Mouse (Mus musculus) lung, adult 2 months (tissue): Measurements from ENCODE around the gene Wdr83os. TPM values are rescaled to one million over a fixed set of nuclear protein-coding genes. Genes with fewer than 3 reads are reported as not detected.
"Not testable (repeated sequence)": the region's sequence is repeated elsewhere in the genome, so short reads cannot be mapped to it uniquely, and the experiment has no call there.

Experiments used
- DNase-seq: peaks from one replicate; pipeline ENCODE4 v3.0.0; 2022
- H3K4me1 ChIP-seq: fragments of 200-500 bp; 2 replicates; pipeline ENCODE4 v1.6.1; 2011; ENCODE audit warnings: low read length; ENCODE audit not compliant: control insufficient read depth, insufficient read depth
- H3K4me3 ChIP-seq: fragments of 200-500 bp; replicated peaks from 2 replicates; pipeline ENCODE3; 2011; ENCODE audit warnings: low read depth, mild to moderate bottlenecking, control low read depth, low read length; ENCODE audit errors: extremely low read depth
- CTCF ChIP-seq: fragments of 200-500 bp; IDR thresholded peaks from 2 replicates; pipeline ENCODE4 v1.5.1; 2011; ENCODE audit warnings: mild to moderate bottlenecking, low read length, control low read depth; ENCODE audit not compliant: insufficient read depth
- POLR2A ChIP-seq: fragments of 200-500 bp; IDR thresholded peaks from 2 replicates; pipeline ENCODE4 v1.6.1; 2011; ENCODE audit warnings: low read depth, mild to moderate bottlenecking, control low read depth, low read length, borderline replicate concordance; ENCODE audit errors: extremely low read depth
- WGBS: fragments of 180-500 bp; shearing (Covaris S2); methylation state at CpG from one replicate; pipeline ENCODE4 v1.1.7; 2018; 5-methylcytosine and 5-hydroxymethylcytosine counted together
- polyA plus RNA-seq: library from polyadenylated mRNA; depleted of rRNA; stranded (reverse); fragments of >200 nt; gene quantifications from 2 replicates; pipeline ENCODE4 v1.2.3, GENCODE M21; 2012; rRNA removed

Gene Wdr83os
- polyA plus RNA-seq, 1 experiment: 120 TPM

DNA sequence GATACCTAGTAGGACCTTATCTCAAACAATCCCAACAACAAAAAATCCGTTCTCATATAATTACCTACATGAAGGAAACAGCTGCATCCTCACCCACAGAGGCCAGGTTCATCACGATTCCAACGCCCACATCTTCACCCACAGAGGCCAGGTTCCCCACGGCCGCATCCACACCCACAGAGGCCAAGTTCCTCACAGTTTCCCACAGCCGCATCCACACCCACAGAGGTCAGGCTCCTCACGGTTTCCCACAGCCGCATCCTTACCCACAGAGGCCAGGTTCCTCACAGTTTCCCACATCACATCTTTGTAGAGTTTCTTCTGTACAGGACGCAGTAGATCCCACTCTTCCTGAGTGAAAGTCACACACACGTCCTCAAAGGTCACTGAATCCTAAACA, 32.7 kb downstream of the Wdr83os start:
- Histone ChIP-seq H3K4me3 (no peak overlapping the region), H3K4me1 (no peaks in the 10 kb centered on the region)
- WGBS: 88% methylated on average over 10 of the region's 10 CpGs
- no peak for DNase-seq
- TF ChIP-seq POLR2A (no peak), CTCF (no peak)

DNA sequence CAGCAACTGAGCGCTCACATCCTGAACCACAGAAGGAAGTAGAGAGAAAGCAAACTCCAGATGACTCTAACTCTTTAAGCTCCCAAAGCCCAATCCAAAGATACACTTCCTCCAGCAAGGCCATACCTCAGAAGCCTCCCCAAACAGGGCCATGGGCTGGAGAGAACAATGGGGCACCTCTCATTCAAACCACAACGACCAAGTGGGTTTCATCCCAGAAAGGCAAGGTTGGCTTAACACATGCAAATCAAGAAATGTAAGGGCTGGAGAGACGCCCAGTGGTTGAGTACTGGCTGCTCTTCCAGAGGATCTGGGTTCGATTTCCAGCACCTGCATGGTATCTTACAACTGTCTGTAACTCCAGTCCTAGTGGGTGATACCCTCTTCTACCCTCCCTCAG, 35.0 kb downstream of the Wdr83os start:
- no peak for DNase-seq
- H3K4me3 ChIP-seq: no peak overlapping the region
- WGBS: 74% methylated on average over 4 of the region's 4 CpGs
- TF ChIP-seq POLR2A (no peak), CTCF (no peak)
- H3K4me1 ChIP-seq: no peaks in the 10 kb centered on the region

DNA sequence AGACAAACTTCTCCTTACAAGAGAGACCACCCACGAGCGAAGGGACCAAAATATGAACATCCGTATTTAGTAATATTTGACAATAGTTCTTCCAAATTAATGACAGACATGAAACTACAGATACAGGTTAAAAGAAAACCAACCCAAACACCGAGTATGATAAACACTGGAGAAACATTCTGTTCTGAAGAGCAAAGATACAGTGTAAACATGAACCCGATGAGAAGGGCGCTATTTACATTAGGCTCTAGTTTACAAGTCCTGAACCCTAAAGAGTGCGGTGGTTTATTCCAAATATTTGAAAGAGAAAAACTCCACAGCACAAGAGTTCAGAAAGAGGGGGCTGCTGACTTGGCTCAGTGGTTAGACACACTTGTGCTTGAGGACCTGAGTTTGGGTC, 36.4 kb downstream of the Wdr83os start:
- Histone ChIP-seq H3K4me1 (no peaks in the 10 kb centered on the region), H3K4me3 (no peak overlapping the region)
- 70% methylated on average over 7 of the region's 7 CpGs for WGBS
- TF ChIP-seq POLR2A (no peak), CTCF (no peak)
- no peak for DNase-seq

DNA sequence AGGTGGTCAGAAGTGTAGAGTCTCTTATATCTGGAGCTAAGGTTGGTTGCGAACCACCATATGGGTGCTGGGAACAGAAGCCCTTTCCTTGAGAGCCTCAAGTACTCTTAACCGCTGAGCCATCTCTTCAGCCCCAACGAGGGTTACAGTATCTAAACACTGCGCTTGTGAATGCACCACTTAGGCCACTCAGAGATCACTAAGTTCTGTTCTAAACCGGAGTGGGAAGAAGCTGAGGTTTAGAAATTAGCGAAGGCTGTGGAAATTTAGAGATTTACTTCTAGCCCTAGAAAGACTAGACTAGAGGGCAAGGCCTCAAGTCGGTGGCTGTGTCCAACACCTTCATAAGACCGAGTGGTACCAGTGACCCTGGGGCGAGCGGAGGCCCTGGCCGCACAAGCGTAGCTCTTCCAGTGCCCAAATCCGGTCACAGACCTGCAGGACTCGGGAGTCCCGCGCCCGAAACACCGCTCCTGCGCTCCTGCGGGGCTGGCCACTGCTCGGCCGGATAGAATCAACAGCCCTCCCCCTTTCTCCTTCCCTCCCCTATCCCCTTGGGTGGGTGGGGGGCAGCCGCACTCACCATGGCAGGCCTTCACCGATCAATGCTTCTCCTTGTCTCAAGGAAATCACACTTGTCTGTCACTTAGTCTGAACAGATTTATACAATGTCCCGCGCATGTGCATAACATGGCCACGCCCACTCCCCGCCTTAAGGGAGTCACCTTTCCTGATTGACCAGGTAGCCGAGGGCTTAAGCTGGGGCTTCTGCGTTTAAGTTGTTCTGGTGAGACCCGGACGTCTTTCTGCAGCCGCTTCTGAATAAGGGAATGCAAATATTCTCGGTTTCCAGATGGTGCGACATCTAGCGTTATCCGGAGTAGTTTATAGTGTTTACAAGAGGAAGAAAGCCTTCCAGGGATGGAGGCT, 38.8 kb downstream of the Wdr83os start:
- Histone ChIP-seq H3K4me1 (no peaks in the 10 kb centered on the region), H3K4me3 (peak overlapping the region; percentile 94)
- DNase-seq: peak; percentile 87
- TF ChIP-seq POLR2A: peak; percentile 50; the same call in 1 of the 2 replicates
- TF ChIP-seq CTCF: no peak
- 6% methylated on average over 37 of the region's 37 CpGs for WGBS

DNA sequence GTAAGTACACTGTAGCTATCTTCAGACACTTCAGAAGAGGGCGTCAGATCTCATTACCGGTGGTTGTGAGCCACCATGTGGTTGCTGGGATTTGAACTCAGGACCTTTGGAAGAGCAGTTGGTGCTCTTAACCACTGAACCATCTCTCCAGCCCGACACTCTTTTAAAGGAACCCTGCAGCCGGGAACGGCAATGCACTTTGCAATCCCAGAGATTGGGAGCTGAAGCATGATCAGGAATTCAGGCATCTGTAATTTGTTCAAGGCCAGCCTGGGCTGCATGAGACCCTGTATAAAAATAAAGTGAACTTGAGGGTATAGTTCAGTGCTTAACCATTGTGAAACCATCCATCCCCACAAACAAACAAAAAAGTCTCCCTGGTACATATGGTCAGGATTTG, 39.7 kb downstream of the Wdr83os start:
- DNase-seq, H3K4me1 ChIP-seq, H3K4me3 ChIP-seq: not testable (repeated sequence)
- WGBS: 76% methylated on average over 5 of the region's 5 CpGs

DNA sequence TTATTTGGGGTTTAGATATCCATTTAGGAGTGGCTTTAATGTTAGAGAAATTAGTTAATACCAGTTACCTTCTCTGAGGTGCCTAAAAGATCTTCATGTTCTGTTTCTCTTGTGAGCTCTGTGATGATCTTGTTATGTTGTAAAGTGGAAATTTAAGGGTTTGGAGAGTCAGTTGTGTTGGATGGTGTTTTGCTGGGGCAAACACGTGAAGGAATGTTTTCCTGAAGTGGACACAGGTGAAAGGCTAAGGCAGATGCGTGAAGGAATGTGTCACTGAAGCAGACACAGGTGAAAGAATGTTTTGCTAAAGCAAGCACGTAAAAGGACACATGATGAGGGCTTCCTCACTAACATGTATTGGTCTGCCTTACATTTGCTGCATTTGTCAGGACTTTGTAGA, 42.5 kb downstream of the Wdr83os start, which contains the start of gene Zfp791:
Zfp791 (minus strand) TSS at position 101 of the 400 bp plus-strand sequence.
- Histone ChIP-seq H3K4me1 (no peaks in the 10 kb centered on the region), H3K4me3 (no peak within 1 kb of the TSS)
- TF ChIP-seq CTCF (no peak), POLR2A (no peak)
- DNase-seq: no peak
- 63% methylated on average over 3 of the region's 3 CpGs for WGBS

DNA sequence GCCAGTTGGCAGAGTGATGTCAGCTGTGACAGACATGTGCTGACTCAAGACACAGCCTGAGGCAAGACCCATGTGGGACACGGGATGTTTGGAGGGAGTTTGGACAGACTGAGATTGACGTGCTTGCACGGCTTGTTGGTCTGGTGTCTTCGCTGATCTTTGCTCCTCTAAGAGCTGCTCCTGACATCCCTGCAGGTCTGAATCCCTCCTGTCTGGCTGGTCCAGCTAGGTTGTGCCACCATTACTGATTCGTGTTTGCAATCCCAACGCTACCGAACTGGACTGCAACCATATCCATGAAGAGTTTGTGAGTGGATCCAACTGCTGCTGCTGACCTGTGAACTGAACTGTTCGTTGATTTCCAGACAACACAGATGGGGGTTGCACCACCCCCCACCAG, 43.2 kb downstream of the Wdr83os start:
- no peak overlapping the region for H3K4me3 ChIP-seq
- no peak for TF ChIP-seq POLR2A
- H3K4me1 ChIP-seq: no peaks in the 10 kb centered on the region
- DNase-seq: no peak
- 85% methylated on average over 8 of the region's 8 CpGs for WGBS

Other genes starting within 250 kb of the Wdr83os start
- 21.3 and 31.7 TPM in 2 replicates for gene Gadd45gip1, start 249.2 kb upstream of the Wdr83os start, polyA plus RNA-seq
- gene Rad23a, start 240.1 kb upstream of the Wdr83os start, polyA plus RNA-seq: 72.6 and 75.9 TPM in 2 replicates
- gene Calr, start 233.8 kb upstream of the Wdr83os start, polyA plus RNA-seq: 152 and 189 TPM in 2 replicates
- gene Farsa, start 223.8 kb upstream of the Wdr83os start, polyA plus RNA-seq: 33.8 and 42.4 TPM in 2 replicates
- 1.5 and 1.8 TPM in 2 replicates for gene Syce2, start 208.6 kb upstream of the Wdr83os start, polyA plus RNA-seq
- 65.8 and 75.3 TPM in 2 replicates for gene Gcdh, start 186.8 kb upstream of the Wdr83os start, polyA plus RNA-seq
- 0.14 and 0.23 TPM in 2 replicates for gene Klf1, start 178.8 kb upstream of the Wdr83os start, polyA plus RNA-seq
- gene Dnase2a, start 172.2 kb upstream of the Wdr83os start, polyA plus RNA-seq: 19.6 and 26.7 TPM in 2 replicates
- gene Mast1, start 143.4 kb upstream of the Wdr83os start, polyA plus RNA-seq: 0.34 and 0.41 TPM in 2 replicates
- not detected in 2 replicates for gene Rtbdn, start 133.7 kb upstream of the Wdr83os start, polyA plus RNA-seq
- gene Gm49661, start 111.3 kb upstream of the Wdr83os start, polyA plus RNA-seq: not detected in 2 replicates
- 93.2 and 117 TPM in 2 replicates for gene Prdx2, start 111.2 kb upstream of the Wdr83os start, polyA plus RNA-seq
- gene Rnaseh2a, start 111.0 kb upstream of the Wdr83os start, polyA plus RNA-seq: 27.4 and 30.4 TPM in 2 replicates
- gene Junb, start 102.0 kb upstream of the Wdr83os start, polyA plus RNA-seq: 80.8 and 125 TPM in 2 replicates
- gene Hook2, start 90.1 kb upstream of the Wdr83os start, polyA plus RNA-seq: 9.5 and 10.5 TPM in 2 replicates
- gene Best2, start 66.2 kb upstream of the Wdr83os start, polyA plus RNA-seq: 0.13 and 0.23 TPM in 2 replicates
- gene Asna1, start 55.5 kb upstream of the Wdr83os start, polyA plus RNA-seq: 87.2 and 128 TPM in 2 replicates
- 96.9 and 99.1 TPM in 2 replicates for gene Trir, start 53.9 kb upstream of the Wdr83os start, polyA plus RNA-seq
- 49.1 and 68.3 TPM in 2 replicates for gene Tnpo2, start 43.8 kb upstream of the Wdr83os start, polyA plus RNA-seq
- gene Fbxw9, start 20.7 kb upstream of the Wdr83os start, polyA plus RNA-seq: 42.5 and 44.7 TPM in 2 replicates
- gene Gm5741, start 12.8 kb upstream of the Wdr83os start, polyA plus RNA-seq: not detected in 2 replicates
- gene Dhps, start 9.0 kb upstream of the Wdr83os start, polyA plus RNA-seq: 45.9 and 49.9 TPM in 2 replicates
- 21.2 and 33.1 TPM in 2 replicates for gene Wdr83, start 566 bp downstream of the Wdr83os start, polyA plus RNA-seq
- gene Man2b1, start 2.5 kb downstream of the Wdr83os start, polyA plus RNA-seq: 74.1 and 87.1 TPM in 2 replicates
- gene Zfp791, start 42.4 kb downstream of the Wdr83os start, polyA plus RNA-seq: 0.37 and 0.66 TPM in 2 replicates
- not detected in 2 replicates for gene Cks1brt, start 71.2 kb downstream of the Wdr83os start, polyA plus RNA-seq
- not detected in 2 replicates for gene Olfr371, start 145.2 kb downstream of the Wdr83os start, polyA plus RNA-seq
- gene Orc6, start 218.9 kb downstream of the Wdr83os start, polyA plus RNA-seq: 10.1 and 11.9 TPM in 2 replicates
- gene Vps35, start 219.1 kb downstream of the Wdr83os start, polyA plus RNA-seq: 11.9 and 19.9 TPM in 2 replicates